Mouse (Mus musculus): ENCODE measurements around the gene Prtg.

DNA sequence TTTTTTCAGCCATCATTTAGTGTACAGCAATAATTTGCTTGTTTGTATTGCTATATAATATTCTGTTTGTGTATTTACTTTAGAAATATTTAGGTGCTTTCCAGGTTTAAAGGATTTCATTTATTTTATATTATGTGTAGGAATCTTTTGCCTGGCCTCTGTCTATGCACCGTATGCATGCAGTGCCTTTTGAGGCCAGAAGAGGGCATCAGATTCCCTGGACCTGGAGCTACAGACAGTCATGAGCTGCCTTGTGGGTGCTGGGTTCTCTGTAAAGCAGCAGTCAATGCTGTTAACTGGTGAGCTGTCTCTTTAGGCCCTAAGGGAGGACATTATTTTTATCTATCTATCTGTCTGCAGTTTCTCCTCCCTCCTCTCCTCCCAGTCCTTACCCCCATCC lies 148.9 kb downstream of the Prtg start:
- TF ChIP-seq GATA1 (IDR thresholded peaks at IDR 0.05; ENCODE audit: low read length) (no peak), TAL1 (IDR thresholded peaks at IDR 0.05; ENCODE audit: low read length) (no peak)
